Mouse (Mus musculus): ENCODE data around the gene Nfkb1. TPM values are rescaled to one million over a fixed set of nuclear protein-coding genes. Genes with fewer than 3 reads are reported as not detected.

Nfkb1 gene
- polyA plus RNA-seq, 1 experiment, result 0.07 TPM

DNA sequence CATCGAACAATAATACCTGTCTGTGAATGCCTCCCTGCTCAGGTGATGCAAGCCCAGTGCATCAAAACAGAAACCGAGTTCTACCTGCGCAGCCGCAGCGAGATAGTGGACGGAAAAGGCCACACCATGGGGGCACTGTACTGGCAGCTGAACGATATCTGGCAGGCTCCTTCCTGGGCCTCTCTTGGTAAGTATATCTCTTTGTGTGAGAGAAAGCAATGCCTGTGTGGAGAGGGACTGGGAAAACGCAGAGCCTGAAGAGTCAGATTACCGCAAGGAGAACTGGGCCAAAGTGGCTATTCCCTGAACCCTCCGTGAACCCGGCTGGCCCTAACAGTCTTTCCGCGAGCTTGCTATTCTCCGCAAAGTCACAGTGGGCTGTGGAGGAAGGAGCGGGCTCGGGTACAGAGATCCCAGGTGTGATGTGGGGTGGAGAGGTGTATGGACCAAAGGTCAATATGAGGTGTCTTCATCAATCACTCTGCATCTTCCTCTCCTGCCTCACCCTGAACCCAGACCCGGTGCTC lies 128.1 kb downstream of the Nfkb1 start:
- Histone ChIP-seq H3K36me3 (ENCODE audit: control insufficient read depth) (no peaks in the 10 kb centered on the region), H3K27me3 (ENCODE audit: control insufficient read depth) (no peaks in the 10 kb centered on the region), H3K4me1 (ENCODE audit: control insufficient read depth) (no peaks in the 10 kb centered on the region), H3K4me3 (replicated peaks) (no peak overlapping the region), H3K9me3 (ENCODE audit: control insufficient read depth, low read length) (no peaks in the 10 kb centered on the region)
- TF ChIP-seq GATA1 (IDR thresholded peaks at IDR 0.05; ENCODE audit: low read length), result no peak
- TF ChIP-seq TAL1 (IDR thresholded peaks at IDR 0.05; ENCODE audit: low read length), result no peak

DNA sequence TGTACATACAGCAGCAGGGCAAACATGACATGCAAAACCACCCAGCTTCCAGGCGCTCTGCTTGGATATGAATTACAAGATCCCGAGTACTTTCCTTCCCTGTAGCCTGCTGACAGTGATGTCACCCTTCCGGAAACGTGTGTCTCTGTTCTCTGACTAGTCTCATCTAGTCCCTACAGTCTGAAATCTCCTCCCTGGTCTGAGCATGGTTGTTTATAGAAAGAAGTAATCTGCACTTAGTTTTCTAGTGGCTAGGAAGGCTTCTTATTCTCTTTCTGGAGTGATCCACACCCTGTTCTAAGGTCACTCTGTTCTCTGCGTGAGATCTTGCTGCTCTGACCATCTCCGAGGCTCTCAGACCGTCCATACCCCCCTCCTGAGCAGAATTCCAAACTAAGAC lies 129.3 kb downstream of the Nfkb1 start:
- H3K9me3 ChIP-seq (ENCODE audit: control insufficient read depth, low read length), result no peaks in the 10 kb centered on the region
- H3K27me3 ChIP-seq (ENCODE audit: control insufficient read depth), result no peaks in the 10 kb centered on the region
- H3K4me3 ChIP-seq (replicated peaks), result no peak overlapping the region
- no peaks in the 10 kb centered on the region for H3K4me1 ChIP-seq (ENCODE audit: control insufficient read depth)
- TF ChIP-seq GATA1 (IDR thresholded peaks at IDR 0.05; ENCODE audit: low read length), result no peak
- no peak for TF ChIP-seq TAL1 (IDR thresholded peaks at IDR 0.05; ENCODE audit: low read length)
- H3K36me3 ChIP-seq (ENCODE audit: control insufficient read depth), result no peaks in the 10 kb centered on the region

DNA sequence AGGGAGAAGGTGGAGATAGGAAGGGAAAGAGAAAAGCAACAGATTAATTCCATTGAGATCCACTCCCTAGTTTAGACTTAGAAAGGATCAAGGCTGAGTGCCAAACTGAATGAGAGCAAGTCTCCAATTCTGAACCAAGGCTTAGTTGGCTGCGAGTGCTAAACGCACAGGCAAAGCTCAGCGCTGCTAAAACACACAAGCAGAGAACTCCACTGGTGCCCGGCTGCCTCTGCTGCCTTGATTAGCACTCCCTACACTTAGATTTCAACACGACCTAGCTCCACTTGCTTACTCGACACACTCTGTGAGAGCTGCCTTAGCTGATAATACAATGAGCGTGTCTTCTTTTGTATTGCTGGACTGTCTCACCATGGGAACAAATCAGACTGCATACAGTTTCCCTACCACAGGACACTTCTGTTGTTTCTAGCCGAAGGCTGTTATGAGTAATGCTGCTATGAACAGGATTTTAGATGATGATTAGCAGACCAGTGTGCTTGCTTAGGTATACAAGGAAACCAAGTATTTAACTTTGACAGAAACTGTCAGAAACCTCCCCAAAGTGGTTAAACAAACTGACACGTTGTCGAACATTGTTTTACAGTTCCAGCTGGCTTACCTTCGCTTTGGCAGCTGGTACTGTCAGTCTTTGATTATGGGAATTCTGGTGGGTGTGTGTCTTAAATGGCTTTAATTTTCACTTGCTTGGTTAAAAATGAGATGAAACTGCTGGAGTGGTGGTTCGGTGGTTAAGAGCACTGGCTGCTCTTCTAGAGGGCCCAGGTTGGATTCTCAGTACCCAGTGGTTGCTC lies 134.3 kb downstream of the Nfkb1 start:
- Histone ChIP-seq H3K27me3 (ENCODE audit: control insufficient read depth) (no peaks in the 10 kb centered on the region), H3K4me1 (ENCODE audit: control insufficient read depth) (no peaks in the 10 kb centered on the region), H3K9me3 (ENCODE audit: control insufficient read depth, low read length) (no peaks in the 10 kb centered on the region), H3K4me3 (replicated peaks) (no peak overlapping the region), H3K36me3 (ENCODE audit: control insufficient read depth) (no peaks in the 10 kb centered on the region)
- TF ChIP-seq GATA1 (IDR thresholded peaks at IDR 0.05; ENCODE audit: low read length), result no peak
- no peak for TF ChIP-seq TAL1 (IDR thresholded peaks at IDR 0.05; ENCODE audit: low read length)

- no peaks in the 10 kb centered on the region for H3K9me3 ChIP-seq (ENCODE audit: control insufficient read depth, low read length)
- TF ChIP-seq TAL1 (IDR thresholded peaks at IDR 0.05; ENCODE audit: low read length), result no peak
- TF ChIP-seq GATA1 (IDR thresholded peaks at IDR 0.05; ENCODE audit: low read length), result no peak
- H3K4me3 ChIP-seq (replicated peaks), result no peak overlapping the region
- H3K36me3 ChIP-seq (ENCODE audit: control insufficient read depth), result no peaks in the 10 kb centered on the region
- H3K27me3 ChIP-seq (ENCODE audit: control insufficient read depth), result no peaks in the 10 kb centered on the region
- no peaks in the 10 kb centered on the region for H3K4me1 ChIP-seq (ENCODE audit: control insufficient read depth)
These were observed 135.2 kb downstream of the Nfkb1 start for GRCm38 (mm10) chr3:135556052-135556587.

DNA sequence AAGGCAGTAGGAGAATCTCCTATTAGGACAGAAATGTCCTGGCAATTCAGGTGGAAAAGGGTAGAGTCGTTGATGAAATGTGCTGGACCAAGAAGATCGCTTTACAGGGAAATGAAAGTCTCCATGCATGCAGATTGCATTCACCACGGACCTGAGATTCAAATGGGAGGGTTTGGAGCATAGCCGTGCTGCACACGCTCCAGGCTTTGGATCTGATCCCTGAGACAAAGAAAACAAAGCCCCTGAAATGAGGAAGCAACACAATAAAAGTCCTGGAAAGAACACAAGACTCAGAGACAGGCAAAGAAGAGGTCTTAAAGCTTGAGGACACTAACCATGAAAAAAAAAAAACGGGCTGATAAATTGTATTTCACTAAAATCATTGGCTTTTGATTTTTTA lies 136.2 kb downstream of the Nfkb1 start:
- Histone ChIP-seq H3K36me3 (ENCODE audit: control insufficient read depth) (no peaks in the 10 kb centered on the region), H3K9me3 (ENCODE audit: control insufficient read depth, low read length) (no peaks in the 10 kb centered on the region), H3K27me3 (ENCODE audit: control insufficient read depth) (no peaks in the 10 kb centered on the region), H3K4me3 (replicated peaks) (no peak overlapping the region), H3K4me1 (ENCODE audit: control insufficient read depth) (no peaks in the 10 kb centered on the region)
- TF ChIP-seq TAL1 (IDR thresholded peaks at IDR 0.05; ENCODE audit: low read length) (no peak), GATA1 (IDR thresholded peaks at IDR 0.05; ENCODE audit: low read length) (no peak)

DNA sequence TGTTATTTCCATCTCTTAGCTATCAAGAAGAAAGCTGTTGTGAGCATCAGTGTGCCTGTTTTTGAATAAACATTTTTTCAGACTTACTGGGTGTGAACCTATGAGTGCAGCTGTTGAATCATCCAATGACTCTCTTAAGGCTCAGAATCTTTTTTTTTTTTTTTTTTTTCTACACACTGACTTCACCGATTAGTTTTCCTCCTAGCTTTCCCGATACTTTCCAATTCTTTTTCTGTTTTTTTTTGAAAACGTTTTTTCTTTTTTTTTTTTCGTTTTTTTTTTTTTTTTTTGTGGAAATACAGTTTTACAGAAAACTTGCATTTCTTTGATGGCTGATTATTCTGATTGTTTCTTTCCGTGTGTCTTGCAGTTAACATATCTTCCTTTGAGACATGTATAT lies 138.5 kb downstream of the Nfkb1 start:
- TF ChIP-seq TAL1 (IDR thresholded peaks at IDR 0.05; ENCODE audit: low read length), result no peak
- no peak for TF ChIP-seq GATA1 (IDR thresholded peaks at IDR 0.05; ENCODE audit: low read length)
- no peaks in the 10 kb centered on the region for H3K9me3 ChIP-seq (ENCODE audit: control insufficient read depth, low read length)
- H3K36me3 ChIP-seq (ENCODE audit: control insufficient read depth), result no peaks in the 10 kb centered on the region
- H3K27me3 ChIP-seq (ENCODE audit: control insufficient read depth), result no peaks in the 10 kb centered on the region
- H3K4me3 ChIP-seq (replicated peaks), result no peak overlapping the region
- H3K4me1 ChIP-seq (ENCODE audit: control insufficient read depth), result no peaks in the 10 kb centered on the region

DNA sequence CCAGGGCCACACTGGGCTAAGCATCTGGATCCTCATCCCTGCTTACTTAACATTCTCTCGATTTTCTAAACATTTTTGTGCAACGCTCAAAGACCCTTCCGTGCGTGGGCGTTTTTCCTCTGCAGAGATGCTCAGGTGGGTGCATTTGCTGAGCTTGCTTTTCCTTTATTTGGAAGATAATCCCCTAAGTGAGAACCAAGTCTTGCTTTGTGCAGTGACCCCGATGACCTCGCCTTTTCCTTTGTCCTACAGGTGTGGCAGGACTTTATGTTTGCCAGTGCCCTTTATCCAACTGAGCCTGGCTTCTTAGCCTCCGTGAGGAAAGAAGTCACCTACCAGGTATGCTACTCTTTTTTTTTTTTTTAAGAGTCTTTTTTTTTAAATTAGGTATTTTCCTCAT lies 144.0 kb downstream of the Nfkb1 start:
- Histone ChIP-seq H3K36me3 (ENCODE audit: control insufficient read depth) (no peaks in the 10 kb centered on the region), H3K27me3 (ENCODE audit: control insufficient read depth) (no peaks in the 10 kb centered on the region), H3K9me3 (ENCODE audit: control insufficient read depth, low read length) (no peaks in the 10 kb centered on the region), H3K4me3 (replicated peaks) (no peak overlapping the region), H3K4me1 (ENCODE audit: control insufficient read depth) (no peaks in the 10 kb centered on the region)
- TF ChIP-seq TAL1 (IDR thresholded peaks at IDR 0.05; ENCODE audit: low read length) (no peak), GATA1 (IDR thresholded peaks at IDR 0.05; ENCODE audit: low read length) (no peak)

- H3K27me3 ChIP-seq (ENCODE audit: control insufficient read depth), result no peaks in the 10 kb centered on the region
- no peaks in the 10 kb centered on the region for H3K9me3 ChIP-seq (ENCODE audit: control insufficient read depth, low read length)
- H3K36me3 ChIP-seq (ENCODE audit: control insufficient read depth), result no peaks in the 10 kb centered on the region
- H3K4me1 ChIP-seq (ENCODE audit: control insufficient read depth), result no peaks in the 10 kb centered on the region
- no peak overlapping the region for H3K4me3 ChIP-seq (replicated peaks)
- TF ChIP-seq GATA1 (IDR thresholded peaks at IDR 0.05; ENCODE audit: low read length) (no peak), TAL1 (IDR thresholded peaks at IDR 0.05; ENCODE audit: low read length) (no peak)
These were observed 145.0 kb downstream of the Nfkb1 start for GRCm38 (mm10) chr3:135546212-135546923.

Other genes with a start within 250 kb of the Nfkb1 start
- 0.03 TPM in 1 of 2 replicates, not detected in the other for gene Manba, start 205.9 kb downstream of the Nfkb1 start, polyA plus RNA-seq (2012)
- gene Slc39a8, start 133.7 kb upstream of the Nfkb1 start, polyA plus RNA-seq (2012), result 4.2 and 5.4 TPM in 2 replicates